Mouse (Mus musculus): ENCODE results near the gene Olfr985. TPM values are rescaled to one million over a fixed set of nuclear protein-coding genes. Genes with fewer than 3 reads are reported as not detected.

The Olfr985 gene
- polyA plus RNA-seq, 1 experiment from 2014 or later = not detected

GRCm38 (mm10) chr9:40116645-40117286 is 13.2 kb downstream of the Olfr985 start:
- no peaks in the 10 kb centered on the region for H3K4me1 ChIP-seq (ENCODE audit: control insufficient read depth, insufficient read depth, low read depth, low read length)
- WGBS = 68% methylated on average over 10 of the region's 10 CpGs
- ATAC-seq = no peak
- no peaks in the 10 kb centered on the region for H3K27me3 ChIP-seq (replicated peaks; ENCODE audit: control insufficient read depth, insufficient read depth, low read length)
- H3K4me2 ChIP-seq (ENCODE audit: low read length) = no peak overlapping the region
- no peaks in the 10 kb centered on the region for H3K36me3 ChIP-seq (ENCODE audit: control insufficient read depth, insufficient read depth, low read length)
- H3K9ac ChIP-seq (ENCODE audit: low read depth, low read length) = no peak overlapping the region
- no peaks in the 10 kb centered on the region for H3K9me3 ChIP-seq (ENCODE audit: control insufficient read depth, low read length)
- H3K27ac ChIP-seq (ENCODE audit: low read depth, low read length) = no peak overlapping the region
- no peak overlapping the region for H3K4me3 ChIP-seq (ENCODE audit: low read length)

- WGBS = 78% methylated on average over 2 of the region's 2 CpGs
Measured at GRCm38 (mm10) chr9:40114106-40114505, 15.9 kb downstream of the Olfr985 start, which contains the start of gene Olfr984. Gene Olfr984 (minus strand): TSS chr9:40114206.

GRCm38 (mm10) chr9:40094769-40095168 is 35.2 kb downstream of the Olfr985 start:
- Histone ChIP-seq H3K4me1 (ENCODE audit: control insufficient read depth, insufficient read depth, low read depth, low read length) (no peaks in the 10 kb centered on the region), H3K4me2 (ENCODE audit: low read length) (no peak overlapping the region), H3K27ac (ENCODE audit: low read depth, low read length) (no peak overlapping the region), H3K27me3 (replicated peaks; ENCODE audit: control insufficient read depth, insufficient read depth, low read length) (no peaks in the 10 kb centered on the region), H3K9me3 (ENCODE audit: control insufficient read depth, low read length) (no peaks in the 10 kb centered on the region), H3K9ac (ENCODE audit: low read depth, low read length) (no peak overlapping the region), H3K4me3 (ENCODE audit: low read length) (no peak overlapping the region), H3K36me3 (ENCODE audit: control insufficient read depth, insufficient read depth, low read length) (no peaks in the 10 kb centered on the region)
- no peak for ATAC-seq
- WGBS = 69% methylated on average over 3 of the region's 3 CpGs

More at GRCm38 (mm10) chr9:40114106-40114505, 15.9 kb downstream of the Olfr985 start, which contains the start of gene Olfr984:
- Histone ChIP-seq H3K27ac (ENCODE audit: low read depth, low read length) (no peak within 1 kb of the TSS), H3K4me2 (ENCODE audit: low read length) (no peak within 1 kb of the TSS), H3K4me3 (ENCODE audit: low read length) (no peak within 1 kb of the TSS), H3K27me3 (replicated peaks; ENCODE audit: control insufficient read depth, insufficient read depth, low read length) (no peaks in the 10 kb centered on the region), H3K36me3 (ENCODE audit: control insufficient read depth, insufficient read depth, low read length) (no peaks in the 10 kb centered on the region), H3K4me1 (ENCODE audit: control insufficient read depth, insufficient read depth, low read depth, low read length) (no peaks in the 10 kb centered on the region), H3K9ac (ENCODE audit: low read depth, low read length) (no peak within 1 kb of the TSS), H3K9me3 (ENCODE audit: control insufficient read depth, low read length) (no peaks in the 10 kb centered on the region)
- ATAC-seq = no peak

- H3K9me3 ChIP-seq (ENCODE audit: control insufficient read depth, low read length) = no peaks in the 10 kb centered on the region
- 76% methylated on average over 2 of the region's 2 CpGs for WGBS
- ATAC-seq = no peak
- H3K36me3 ChIP-seq (ENCODE audit: control insufficient read depth, insufficient read depth, low read length) = no peaks in the 10 kb centered on the region
- H3K27ac ChIP-seq (ENCODE audit: low read depth, low read length) = no peak within 1 kb of the TSS
- no peaks in the 10 kb centered on the region for H3K27me3 ChIP-seq (replicated peaks; ENCODE audit: control insufficient read depth, insufficient read depth, low read length)
- no peak within 1 kb of the TSS for H3K4me2 ChIP-seq (ENCODE audit: low read length)
- H3K4me1 ChIP-seq (ENCODE audit: control insufficient read depth, insufficient read depth, low read depth, low read length) = no peaks in the 10 kb centered on the region
- no peak within 1 kb of the TSS for H3K9ac ChIP-seq (ENCODE audit: low read depth, low read length)
- H3K4me3 ChIP-seq (ENCODE audit: low read length) = no peak within 1 kb of the TSS
Measured at GRCm38 (mm10) chr9:40093495-40093894, 36.5 kb downstream of the Olfr985 start, which contains the start of gene Olfr983. Gene Olfr983 (minus strand): TSS chr9:40093595.

Other genes starting within 250 kb of the Olfr985 start
- gene Olfr229, start 222.8 kb downstream of the Olfr985 start, polyA plus RNA-seq (2015; fragmentation: Nextera tagmentation; extraction: Ambion mirVana) = not detected in 2 replicates
- gene Olfr974, start 192.7 kb downstream of the Olfr985 start, polyA plus RNA-seq (2015; fragmentation: Nextera tagmentation; extraction: Ambion mirVana) = not detected in 2 replicates
- gene Olfr975, start 178.1 kb downstream of the Olfr985 start, polyA plus RNA-seq (2015; fragmentation: Nextera tagmentation; extraction: Ambion mirVana) = 0.05 TPM in 1 of 2 replicates, not detected in the other
- gene Olfr976, start 169.1 kb downstream of the Olfr985 start, polyA plus RNA-seq (2015; fragmentation: Nextera tagmentation; extraction: Ambion mirVana) = not detected in 2 replicates
- not detected in 2 replicates for gene Olfr978, start 138.1 kb downstream of the Olfr985 start, polyA plus RNA-seq (2015; fragmentation: Nextera tagmentation; extraction: Ambion mirVana)
- gene Olfr979, start 126.7 kb downstream of the Olfr985 start, polyA plus RNA-seq (2015; fragmentation: Nextera tagmentation; extraction: Ambion mirVana) = not detected in 2 replicates
- not detected in 2 replicates for gene Olfr980, start 120.6 kb downstream of the Olfr985 start, polyA plus RNA-seq (2015; fragmentation: Nextera tagmentation; extraction: Ambion mirVana)
- not detected in 2 replicates for gene Olfr981, start 108.7 kb downstream of the Olfr985 start, polyA plus RNA-seq (2015; fragmentation: Nextera tagmentation; extraction: Ambion mirVana)
- gene Olfr982, start 56.4 kb downstream of the Olfr985 start, polyA plus RNA-seq (2015; fragmentation: Nextera tagmentation; extraction: Ambion mirVana) = not detected in 2 replicates
- gene Olfr983, start 36.6 kb downstream of the Olfr985 start, polyA plus RNA-seq (2015; fragmentation: Nextera tagmentation; extraction: Ambion mirVana) = not detected in 2 replicates
- not detected in 2 replicates for gene Olfr984, start 16.0 kb downstream of the Olfr985 start, polyA plus RNA-seq (2015; fragmentation: Nextera tagmentation; extraction: Ambion mirVana)
- gene Tmem225, start 17.9 kb upstream of the Olfr985 start, polyA plus RNA-seq (2015; fragmentation: Nextera tagmentation; extraction: Ambion mirVana) = not detected in 2 replicates
- gene Olfr986, start 50.7 kb upstream of the Olfr985 start, polyA plus RNA-seq (2015; fragmentation: Nextera tagmentation; extraction: Ambion mirVana) = 0.08 TPM in 1 of 2 replicates, not detected in the other
- gene Zfp202, start 62.1 kb upstream of the Olfr985 start, polyA plus RNA-seq (2015; fragmentation: Nextera tagmentation; extraction: Ambion mirVana) = 11.2 TPM in 2 replicates
- 151 and 167 TPM in 2 replicates for gene Scn3b, start 139.0 kb upstream of the Olfr985 start, polyA plus RNA-seq (2015; fragmentation: Nextera tagmentation; extraction: Ambion mirVana)

Data from hindbrain, embryonic 16.5 days (tissue).